Mouse (Mus musculus) intestine, embryonic 15.5 days (tissue): Measurements from ENCODE around the gene Hist3h2ba. TPM values are rescaled to one million over a fixed set of nuclear protein-coding genes. Genes with fewer than 3 reads are reported as not detected.

Experiments
- ATAC-seq: fragments of 200-750 bp; cut with Nextera tagmentation; 2 replicates; pipeline ENCODE4 v1.8.0; 2017; ENCODE audit warnings: moderate TSS enrichment, moderate library complexity
- H3K27ac ChIP-seq: fragments of 300-500 bp; sonication (generic); 2 replicates; pipeline ENCODE4 v1.5.1; 2015; ENCODE audit warnings: mild to moderate bottlenecking, inconsistent platforms
- H3K27me3 ChIP-seq: fragments of 300-500 bp; sonication (generic); replicated peaks from 2 replicates; pipeline ENCODE4 v1.6.1; 2015; ENCODE audit warnings: inconsistent platforms
- H3K36me3 ChIP-seq: fragments of 300-500 bp; sonication (generic); 2 replicates; pipeline ENCODE4 v1.6.1; 2015; ENCODE audit warnings: inconsistent platforms
- H3K4me1 ChIP-seq: fragments of 300-500 bp; sonication (generic); replicated peaks from 2 replicates; pipeline ENCODE4 v1.6.1; 2015; ENCODE audit warnings: inconsistent platforms
- H3K4me2 ChIP-seq: fragments of 300-500 bp; sonication (generic); replicated peaks from 2 replicates; pipeline ENCODE4 v1.6.1; 2015; ENCODE audit warnings: mild to moderate bottlenecking, inconsistent platforms
- H3K4me3 ChIP-seq: fragments of 300-500 bp; sonication (generic); replicated peaks from 2 replicates; pipeline ENCODE4 v1.5.1; 2015; ENCODE audit warnings: inconsistent platforms
- H3K9ac ChIP-seq: fragments of 300-500 bp; sonication (generic); 2 replicates; pipeline ENCODE4 v1.6.1; 2015; ENCODE audit warnings: inconsistent platforms
- H3K9me3 ChIP-seq: fragments of 300-500 bp; sonication (generic); 2 replicates; pipeline ENCODE4 v1.6.1; 2016; ENCODE audit warnings: inconsistent platforms
- WGBS: fragments of 180-500 bp; shearing (Covaris S2); methylation state at CpG from one replicate; pipeline ENCODE4 v1.1.7; 2015; 5-methylcytosine and 5-hydroxymethylcytosine counted together
- polyA plus RNA-seq: library from polyadenylated mRNA; unstranded; fragments of >200 nt; fragmentation: Nextera tagmentation; extraction: Ambion mirVana; gene quantifications from 2 replicates; pipeline ENCODE4 v1.2.1, GENCODE M21; 2015

Gene Hist3h2ba
- polyA plus RNA-seq, 1 experiment from 2014 or later = 39.9 TPM

GRCm38 (mm10) chr11:58958536-58958935, 9.8 kb downstream of the Hist3h2ba start:
- Histone ChIP-seq H3K4me3 (no peak overlapping the region), H3K27me3 (peaks cover 11% of the 10 kb centered on the region; the same call in 1 of the 2 replicates), H3K9me3 (no peaks in the 10 kb centered on the region), H3K36me3 (no peaks in the 10 kb centered on the region), H3K9ac (no peak overlapping the region), H3K4me2 (no peak overlapping the region), H3K27ac (no peak overlapping the region), H3K4me1 (peaks cover 20% of the 10 kb centered on the region)
- WGBS = 85% methylated on average over 6 of the region's 6 CpGs
- ATAC-seq = no peak

- WGBS = 28% methylated on average over 15 of the region's 15 CpGs
- Histone ChIP-seq H3K4me1 (peaks cover 19% of the 10 kb centered on the region), H3K4me2 (peak overlapping the region; percentile 82), H3K27ac (no peak overlapping the region), H3K36me3 (no peaks in the 10 kb centered on the region), H3K9ac (0 out of 2 replicates have a peak overlapping the region, but pooled peaks have one; percentile 12), H3K27me3 (peaks cover 11% of the 10 kb centered on the region; the same call in 1 of the 2 replicates), H3K9me3 (no peaks in the 10 kb centered on the region), H3K4me3 (peak overlapping the region; percentile 51)
- ATAC-seq = no peak
Observed at GRCm38 (mm10) chr11:58959186-58959825, 10.6 kb downstream of the Hist3h2ba start.

GRCm38 (mm10) chr11:58959921-58960465, 11.3 kb downstream of the Hist3h2ba start:
- Histone ChIP-seq H3K27ac (no peak overlapping the region), H3K4me2 (peak overlapping the region; percentile 82), H3K36me3 (no peaks in the 10 kb centered on the region), H3K4me1 (peaks cover 19% of the 10 kb centered on the region), H3K27me3 (peaks cover 11% of the 10 kb centered on the region; the same call in 1 of the 2 replicates), H3K9ac (0 out of 2 replicates have a peak overlapping the region, but pooled peaks have one; percentile 12), H3K9me3 (no peaks in the 10 kb centered on the region), H3K4me3 (peak overlapping the region; percentile 51)
- ATAC-seq = peak; percentile 88
- 2% methylated on average over 40 of the region's 40 CpGs for WGBS

GRCm38 (mm10) chr11:58961364-58962177, 12.9 kb downstream of the Hist3h2ba start:
- peaks cover 24% of the 10 kb centered on the region for H3K4me1 ChIP-seq
- WGBS = 58% methylated on average over 50 of the region's 50 CpGs
- H3K36me3 ChIP-seq = no peaks in the 10 kb centered on the region
- ATAC-seq = no peak
- H3K9me3 ChIP-seq = no peaks in the 10 kb centered on the region
- no peak overlapping the region for H3K27ac ChIP-seq
- no peak overlapping the region for H3K9ac ChIP-seq
- H3K4me2 ChIP-seq = no peak overlapping the region
- peaks cover 11% of the 10 kb centered on the region; the same call in 1 of the 2 replicates for H3K27me3 ChIP-seq
- H3K4me3 ChIP-seq = no peak overlapping the region

- Histone ChIP-seq H3K4me2 (0 out of 2 replicates have a peak overlapping the region, but pooled peaks have one; percentile 6), H3K4me1 (peaks cover 12% of the 10 kb centered on the region), H3K27me3 (peaks cover 11% of the 10 kb centered on the region; the same call in 1 of the 2 replicates), H3K36me3 (no peaks in the 10 kb centered on the region), H3K4me3 (no peak overlapping the region), H3K9ac (no peak overlapping the region), H3K9me3 (no peaks in the 10 kb centered on the region), H3K27ac (no peak overlapping the region)
- 37% methylated on average over 17 of the region's 17 CpGs for WGBS
- no peak for ATAC-seq
Observed at GRCm38 (mm10) chr11:58963543-58963942, 14.8 kb downstream of the Hist3h2ba start.

- Histone ChIP-seq H3K9me3 (no peaks in the 10 kb centered on the region), H3K9ac (no peak overlapping the region), H3K4me2 (no peak overlapping the region), H3K36me3 (no peaks in the 10 kb centered on the region), H3K27ac (no peak overlapping the region), H3K27me3 (peaks cover 11% of the 10 kb centered on the region; the same call in 1 of the 2 replicates), H3K4me3 (no peak overlapping the region), H3K4me1 (peaks cover 15% of the 10 kb centered on the region)
- ATAC-seq = no peak
- WGBS = 89% methylated on average over 7 of the region's 7 CpGs
Observed at GRCm38 (mm10) chr11:58964216-58964615, 15.5 kb downstream of the Hist3h2ba start.

- H3K9ac ChIP-seq = no peak overlapping the region
Observed at GRCm38 (mm10) chr11:58965001-58965760, 16.5 kb downstream of the Hist3h2ba start.

GRCm38 (mm10) chr11:58967346-58967745, 18.6 kb downstream of the Hist3h2ba start:
- Histone ChIP-seq H3K4me1 (peaks cover 17% of the 10 kb centered on the region), H3K4me2 (no peak overlapping the region), H3K9ac (no peak overlapping the region), H3K9me3 (no peaks in the 10 kb centered on the region), H3K27ac (no peak overlapping the region), H3K4me3 (no peak overlapping the region), H3K36me3 (no peaks in the 10 kb centered on the region; the same call in 1 of the 2 replicates), H3K27me3 (0 out of 2 replicates have a peak, but pooled peaks cover 3% of the 10 kb centered on the region)
- ATAC-seq = no peak
- 97% methylated on average over 1 of the region's 1 CpGs for whole genome bisulfite sequencing

More at GRCm38 (mm10) chr11:58965001-58965760, 16.5 kb downstream of the Hist3h2ba start:
- no peak overlapping the region for H3K4me2 ChIP-seq
- H3K27ac ChIP-seq = no peak overlapping the region
- H3K27me3 ChIP-seq = peaks cover 11% of the 10 kb centered on the region; the same call in 1 of the 2 replicates
- ATAC-seq = peak; percentile 45; the same call in 1 of the 2 replicates
- H3K4me3 ChIP-seq = no peak overlapping the region
- 42% methylated on average over 12 of the region's 12 CpGs for WGBS
- no peaks in the 10 kb centered on the region for H3K36me3 ChIP-seq
- H3K9me3 ChIP-seq = no peaks in the 10 kb centered on the region
- H3K4me1 ChIP-seq = peaks cover 14% of the 10 kb centered on the region

- ATAC-seq = no peak
- Histone ChIP-seq H3K27me3 (no peaks in the 10 kb centered on the region), H3K27ac (no peak overlapping the region)
Observed at GRCm38 (mm10) chr11:58968551-58968950, 19.8 kb downstream of the Hist3h2ba start.

GRCm38 (mm10) chr11:58969027-58969426, 20.3 kb downstream of the Hist3h2ba start:
- 77% methylated on average over 8 of the region's 8 CpGs for WGBS

More at GRCm38 (mm10) chr11:58968551-58968950, 19.8 kb downstream of the Hist3h2ba start:
- 76% methylated on average over 7 of the region's 7 CpGs for WGBS
- peaks cover 17% of the 10 kb centered on the region for H3K4me1 ChIP-seq
- no peak overlapping the region for H3K4me3 ChIP-seq
- no peak overlapping the region for H3K4me2 ChIP-seq
- no peaks in the 10 kb centered on the region for H3K9me3 ChIP-seq
- no peaks in the 10 kb centered on the region; the same call in 1 of the 2 replicates for H3K36me3 ChIP-seq
- no peak overlapping the region for H3K9ac ChIP-seq

GRCm38 (mm10) chr11:58969659-58970058, 20.9 kb downstream of the Hist3h2ba start:
- WGBS = 53% methylated on average over 6 of the region's 6 CpGs
- Histone ChIP-seq H3K27ac (peak overlapping the region; percentile 8; the same call in 1 of the 2 replicates), H3K9me3 (no peaks in the 10 kb centered on the region), H3K4me1 (peaks cover 17% of the 10 kb centered on the region), H3K27me3 (no peaks in the 10 kb centered on the region), H3K4me3 (no peak overlapping the region), H3K36me3 (no peaks in the 10 kb centered on the region; the same call in 1 of the 2 replicates), H3K9ac (no peak overlapping the region), H3K4me2 (no peak overlapping the region)
- peak; percentile 76 for ATAC-seq

More at GRCm38 (mm10) chr11:58969027-58969426, 20.3 kb downstream of the Hist3h2ba start:
- Histone ChIP-seq H3K27me3 (no peaks in the 10 kb centered on the region), H3K4me1 (peaks cover 17% of the 10 kb centered on the region), H3K4me2 (no peak overlapping the region), H3K9ac (no peak overlapping the region), H3K9me3 (no peaks in the 10 kb centered on the region), H3K4me3 (no peak overlapping the region), H3K27ac (no peak overlapping the region), H3K36me3 (no peaks in the 10 kb centered on the region; the same call in 1 of the 2 replicates)
- ATAC-seq = peak; percentile 23; the same call in 1 of the 2 replicates
